Mouse (Mus musculus) small intestine, adult 2 months (tissue): ENCODE measurements around the gene Cby3.

Experiments
- CTCF ChIP-seq: fragments of 200-500 bp; IDR thresholded peaks from 2 replicates; pipeline ENCODE4 v1.5.1; 2012; ENCODE audit warnings: low read depth, mild to moderate bottlenecking, control low read depth, inconsistent platforms, low read length, moderate library complexity, mixed read lengths; ENCODE audit not compliant: insufficient replicate concordance, insufficient read length; ENCODE audit errors: extremely low read depth
- POLR2A ChIP-seq: fragments of 200-500 bp; IDR thresholded peaks from 2 replicates; pipeline ENCODE4 v1.6.1; 2012; ENCODE audit warnings: low read depth, mild to moderate bottlenecking, control low read depth, inconsistent platforms, low read length, moderate library complexity

GRCm38 (mm10) chr11:50403367-50404014 lies 49.2 kb downstream of the Cby3 start:
- TF ChIP-seq CTCF (no peak), POLR2A (no peak)
